Mouse (Mus musculus) layer of hippocampus, adult 8-10 months (tissue): Measurements from ENCODE around the gene Card10. TPM values are rescaled to one million over a fixed set of nuclear protein-coding genes. Genes with fewer than 3 reads are reported as not detected.

Experiments
- DNase-seq, 2 experiments: peaks; one replicate each; pipeline ENCODE4 v3.0.0; 2022; ENCODE audit warnings: low spot score in 2 of 2
- total RNA-seq, 4 experiments: library from RNA; stranded (reverse); gene quantifications; 2 replicates each; pipeline ENCODE4 v1.2.4; 2022

The Card10 gene
- total RNA-seq, 4 experiments from 2014 or later, result 6.6 to 8.2 (median 6.9) TPM

DNA sequence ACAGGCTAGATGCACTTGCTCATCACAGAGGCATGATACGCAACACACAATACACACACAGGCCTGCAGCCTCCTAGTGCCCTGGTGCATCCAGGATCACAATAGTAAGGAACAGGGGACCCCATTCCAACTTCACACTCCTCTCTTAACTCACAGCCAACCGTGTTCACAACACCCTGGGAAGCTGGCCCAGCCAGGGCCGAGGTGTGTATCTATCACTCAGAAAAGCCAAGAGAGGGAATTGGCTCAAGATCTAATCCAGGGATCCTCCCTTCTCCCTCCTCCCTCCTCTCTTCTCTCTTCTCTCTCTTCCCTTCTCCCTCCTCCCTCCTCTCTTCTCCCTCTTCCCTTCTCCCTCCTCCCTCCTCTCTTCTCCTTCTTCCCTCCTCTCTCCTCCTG is 66.7 kb downstream of the Card10 start:
- no peak for DNase-seq

- DNase-seq, result no peak
Observed at GRCm38 (mm10) chr15:78735431-78736180, 67.2 kb downstream of the Card10 start.

DNA sequence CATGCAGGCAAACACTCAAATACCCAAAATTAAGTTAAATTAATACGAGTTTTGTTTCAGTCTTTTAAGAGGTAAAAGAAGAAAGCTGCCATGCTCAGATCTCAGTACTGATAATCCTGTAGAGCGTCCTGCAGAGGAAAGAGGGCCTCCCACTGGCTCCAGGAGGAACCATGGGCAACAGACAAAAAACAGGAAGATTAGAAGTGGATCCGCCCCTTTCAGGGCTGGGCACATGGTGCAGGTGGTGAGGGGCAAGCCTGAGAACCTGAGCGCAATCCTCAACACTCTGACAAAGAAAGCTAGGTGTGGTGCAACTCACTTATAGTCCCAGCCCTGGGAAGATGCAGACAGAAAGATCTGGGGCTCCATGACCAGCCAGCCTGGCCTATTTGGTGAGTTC is 71.0 kb downstream of the Card10 start:
- no peak for DNase-seq

GRCm38 (mm10) chr15:78730315-78731049 is 72.4 kb downstream of the Card10 start:
- no peak for DNase-seq

DNA sequence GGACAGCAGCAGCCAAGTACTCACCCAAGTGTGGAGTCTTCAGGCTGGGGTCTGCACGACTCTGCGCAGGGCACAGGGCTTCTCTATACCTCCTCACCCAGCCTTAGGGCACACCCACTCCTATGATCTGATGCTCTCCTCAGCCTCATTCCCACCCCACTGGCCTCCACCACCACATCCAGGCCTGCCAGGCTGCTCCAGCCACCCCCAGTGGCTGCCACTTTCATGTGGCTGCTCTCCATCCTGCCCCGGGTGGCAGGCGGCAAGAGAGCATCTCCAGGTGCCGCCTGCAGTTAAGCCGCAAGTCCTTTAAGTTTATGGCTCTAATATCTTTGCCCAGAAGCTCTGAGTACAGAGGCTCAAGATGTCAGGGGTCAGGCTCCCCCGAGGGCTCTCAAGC is 76.1 kb downstream of the Card10 start:
- no peak for DNase-seq

Other genes with a start within 250 kb of the Card10 start
- 10 to 100 TPM in 1 of 4 experiments, 1 to 10 TPM in 3; 1.5 to 21.5 (median 4.6) TPM for gene Rac2, start 230.3 kb downstream of the Card10 start, total RNA-seq
- 10 to 100 TPM; 21.5 to 50.0 (median 36.0) TPM for gene Cyth4, start 206.0 kb downstream of the Card10 start, total RNA-seq
- 100 to 1,000 TPM; 176 to 224 (median 201) TPM for gene Elfn2, start 84.3 kb downstream of the Card10 start, total RNA-seq
- 10 to 100 TPM in 1 of 4 experiments, 1 to 10 TPM in 3; 6.5 to 11.2 (median 8.1) TPM for gene Mfng, start 29.6 kb downstream of the Card10 start, total RNA-seq
- gene Cdc42ep1, start 39.6 kb upstream of the Card10 start, total RNA-seq, result 10 to 100 TPM; 14.5 to 18.7 (median 16.2) TPM
- gene Lgals2, start 52.5 kb upstream of the Card10 start, total RNA-seq, result not detected
- 10 to 100 TPM; 59.2 to 63.9 (median 62.6) TPM for gene Gga1, start 74.1 kb upstream of the Card10 start, total RNA-seq
- gene Gm49510, start 96.6 kb upstream of the Card10 start, total RNA-seq, result 1 to 10 TPM in 1 of 4 experiments, under 1 TPM in 2, not detected in 1; 0.34 to 1.2 (median 0.38) TPM
- gene Sh3bp1, start 96.7 kb upstream of the Card10 start, total RNA-seq, result 10 to 100 TPM; 28.9 to 33.0 (median 31.8) TPM
- gene Pdxp, start 110.9 kb upstream of the Card10 start, total RNA-seq, result 100 to 1,000 TPM; 140 to 156 (median 148) TPM
- gene Lgals1, start 123.7 kb upstream of the Card10 start, total RNA-seq, result 10 to 100 TPM; 16.9 to 40.3 (median 28.2) TPM
- gene Nol12, start 131.9 kb upstream of the Card10 start, total RNA-seq, result 10 to 100 TPM; 34.4 to 41.8 (median 37.7) TPM
- gene Triobp, start 144.7 kb upstream of the Card10 start, total RNA-seq, result 10 to 100 TPM in 2 of 4 experiments, 1 to 10 TPM in 2; 7.0 to 14.1 (median 11.5) TPM
- 10 to 100 TPM; 73.6 to 88.0 (median 81.8) TPM for gene H1f0, start 225.4 kb upstream of the Card10 start, total RNA-seq
- gene Galr3, start 238.8 kb upstream of the Card10 start, total RNA-seq, result 1 to 10 TPM in 1 of 4 experiments, under 1 TPM in 1, not detected in 2; 0.81 to 1.0 TPM